Mouse (Mus musculus) R1 (cell line): Measurements from ENCODE around the gene Snrpg.
"Not testable (repeated sequence)": the region's sequence is repeated elsewhere in the genome, so short reads cannot be mapped to it uniquely, and the experiment has no call there.

ENCODE experiments used
- DNase-seq: peaks from one replicate; pipeline ENCODE4 v3.0.0-alpha.2; 2018; ENCODE audit warnings: low read depth, low spot score

The Snrpg gene

DNA sequence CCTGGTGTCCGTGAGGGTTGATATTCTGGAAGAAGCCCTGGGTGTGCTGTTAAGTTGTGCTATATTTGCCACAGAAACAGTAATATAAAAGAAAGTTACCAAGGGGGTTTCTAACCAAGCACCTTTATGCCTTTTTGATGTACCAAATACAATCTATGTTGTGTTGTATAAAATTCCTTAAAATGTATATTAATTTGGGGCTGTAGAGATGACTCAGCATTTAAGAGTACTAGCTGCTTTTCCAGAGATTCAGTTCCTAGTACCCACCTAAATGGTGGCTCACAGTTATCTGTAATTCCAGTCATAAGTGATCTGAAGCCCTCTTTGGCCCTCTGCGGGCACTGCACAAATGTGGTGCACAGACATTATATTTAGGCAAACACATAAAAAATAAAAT lies 4.3 kb upstream of the Snrpg start:
- no peak for DNase-seq

DNA sequence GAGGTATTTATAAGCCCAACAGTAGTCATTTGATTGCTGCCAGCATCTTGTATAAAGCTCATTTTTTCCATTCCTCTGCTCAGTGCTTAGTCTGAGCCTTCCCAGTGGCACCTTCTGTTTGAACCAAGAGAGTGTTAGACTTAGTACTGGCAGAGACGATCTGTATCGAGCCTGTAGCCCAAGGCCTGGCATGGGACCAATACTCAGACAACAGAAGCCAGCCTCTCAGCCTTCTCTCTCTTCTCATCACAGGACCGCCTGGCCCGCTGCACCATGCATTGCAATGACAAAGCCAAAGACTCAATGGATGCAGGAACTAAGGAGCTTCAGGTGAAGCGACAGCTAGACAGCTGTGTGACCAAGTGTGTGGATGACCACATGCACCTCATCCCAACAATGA lies 2.6 kb upstream of the Snrpg start:
- no peak for DNase-seq

DNA sequence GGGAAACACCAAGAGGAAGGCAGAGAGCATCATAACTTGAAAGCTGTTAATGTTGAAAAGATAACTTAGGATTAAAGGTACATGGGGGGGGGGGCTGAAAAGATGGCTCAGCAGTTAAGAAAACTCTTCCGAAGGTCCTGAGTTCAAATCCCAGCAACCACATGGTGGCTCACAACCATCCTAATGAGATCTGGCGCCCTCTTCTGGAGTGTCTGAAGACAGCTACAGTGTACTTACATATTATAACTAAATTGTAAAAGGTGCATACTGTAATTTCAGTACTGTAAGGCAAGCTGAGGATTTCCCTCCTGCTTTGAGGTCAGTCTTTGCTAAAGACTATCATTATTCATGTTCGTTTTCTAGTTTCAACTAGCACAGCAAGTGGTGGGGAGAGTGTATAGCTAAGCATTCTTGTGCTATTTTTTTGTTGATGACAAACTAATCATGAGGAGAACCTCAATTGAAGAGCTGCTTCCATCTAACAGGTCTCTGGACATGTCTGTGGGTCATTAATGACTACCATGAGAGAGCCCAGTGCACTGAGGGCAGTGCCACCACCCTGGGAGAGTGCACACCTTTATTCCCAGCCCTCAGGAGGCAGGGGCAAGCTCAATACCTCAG lies 901 bp upstream of the Snrpg start:
- DNase-seq: peak; percentile 63

DNA sequence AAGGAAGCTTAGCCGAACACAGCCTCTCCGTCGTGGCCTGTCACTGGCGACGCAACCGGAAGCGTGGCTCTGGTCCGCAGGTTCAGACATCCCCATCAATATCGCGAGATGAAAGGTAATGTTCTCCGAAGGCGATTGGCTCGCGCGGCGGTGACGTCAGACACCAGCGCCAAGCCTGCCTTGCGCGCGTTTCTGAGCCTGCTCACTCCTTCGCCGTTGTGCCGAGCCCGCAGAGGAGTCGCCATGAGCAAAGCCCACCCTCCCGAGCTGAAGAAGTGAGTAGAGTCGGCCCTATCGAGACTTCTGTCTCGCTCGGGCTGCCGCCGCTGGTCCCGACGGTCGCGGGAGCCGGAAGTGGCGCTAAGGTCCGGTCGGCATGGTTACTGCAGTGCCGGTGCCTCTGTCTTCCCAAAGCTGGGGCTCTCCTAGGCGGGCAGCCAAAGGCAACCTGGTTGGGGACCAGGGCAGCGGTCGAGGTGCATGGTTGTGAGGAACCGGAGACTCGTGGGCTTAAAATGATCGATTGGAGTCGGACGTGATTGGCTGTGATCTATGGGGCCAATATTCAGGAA lies 322 bp downstream of the Snrpg start:
- peak; percentile 97 for DNase-seq

DNA sequence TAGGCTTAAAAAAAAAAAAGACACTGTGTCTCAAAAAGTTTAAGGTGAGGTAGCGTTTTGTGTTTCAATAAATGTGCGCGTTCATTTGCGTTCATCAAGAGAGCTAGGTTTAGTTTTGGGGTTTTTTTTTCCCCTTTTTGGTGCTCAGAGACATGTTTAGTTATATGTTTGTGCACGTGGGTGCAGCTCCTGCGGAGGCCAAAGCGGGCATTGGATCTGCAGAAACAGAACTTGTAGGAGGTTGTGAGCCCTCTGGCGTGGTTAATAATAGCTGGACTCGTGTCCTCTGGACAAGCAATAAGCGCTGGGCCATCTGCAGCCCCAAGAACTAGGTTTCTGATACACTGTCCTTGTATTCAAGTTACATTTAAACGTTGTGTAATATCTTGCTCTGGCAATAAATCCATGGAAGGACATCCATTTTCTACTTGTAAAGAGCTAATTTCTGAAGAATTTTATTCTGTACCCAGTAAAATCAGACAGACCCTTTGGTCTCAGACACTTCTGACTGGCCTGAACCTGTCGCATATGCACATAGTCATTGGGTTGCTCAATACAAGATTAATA lies 929 bp downstream of the Snrpg start:
- DNase-seq: no peak

DNA sequence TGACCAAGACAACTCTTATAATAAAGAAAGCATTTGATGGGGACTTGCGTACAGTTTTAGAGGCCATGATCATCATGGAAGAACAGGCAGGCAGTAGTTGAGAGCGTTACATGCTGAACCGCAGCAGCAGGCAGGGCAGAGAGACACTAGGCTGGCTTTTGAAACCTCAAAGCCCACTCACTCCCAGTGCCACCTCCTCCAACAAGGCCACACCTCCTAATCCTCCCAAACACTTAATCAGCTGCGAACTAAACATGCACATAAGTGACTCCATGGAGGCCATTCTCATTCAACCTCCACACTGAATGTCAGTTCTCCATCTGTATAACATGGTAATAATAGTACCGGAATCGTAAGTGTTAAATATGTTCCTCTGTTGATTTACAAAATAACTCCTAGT lies 2.5 kb downstream of the Snrpg start:
- peak; percentile 52 for DNase-seq

DNA sequence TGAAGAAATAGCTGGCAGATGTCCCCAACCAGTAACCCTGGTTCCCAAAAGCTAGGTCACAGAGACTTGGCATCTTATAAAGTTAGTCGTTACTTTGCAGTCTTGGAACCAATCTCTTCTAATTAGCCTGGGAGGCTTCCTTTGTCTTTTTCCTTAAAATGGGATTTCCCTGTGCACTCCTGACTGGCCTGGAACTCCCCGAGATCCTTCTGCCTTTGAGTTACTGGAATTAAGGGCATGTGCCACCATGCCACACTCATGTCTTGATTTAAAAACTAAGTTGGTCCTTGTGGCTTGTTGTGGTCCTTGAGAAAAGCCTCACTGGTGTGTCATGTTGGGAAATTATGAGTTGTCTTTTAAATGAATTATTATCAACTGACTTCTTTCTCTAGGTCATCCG lies 7.2 kb downstream of the Snrpg start:
- no peak for DNase-seq

DNA sequence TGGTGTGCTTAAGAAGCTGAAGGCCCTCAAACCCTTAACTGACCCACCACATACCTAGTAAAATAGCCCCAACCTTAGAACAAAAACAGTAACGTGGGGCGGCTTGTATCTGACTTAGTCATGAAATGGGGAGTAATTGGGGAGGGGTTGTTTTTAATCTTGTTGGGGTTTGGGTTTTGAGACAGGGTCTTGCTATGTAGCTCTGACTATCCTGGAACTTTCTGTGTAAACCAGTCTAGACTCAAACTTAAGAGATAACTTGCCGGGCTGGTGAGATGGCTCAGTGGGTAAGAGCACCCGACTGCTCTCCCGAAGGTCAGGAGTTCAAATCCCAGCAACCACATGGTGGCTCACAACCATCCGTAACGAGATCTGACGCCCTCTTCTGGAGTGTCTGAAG lies 9.0 kb downstream of the Snrpg start:
- DNase-seq: not testable (repeated sequence)

DNA sequence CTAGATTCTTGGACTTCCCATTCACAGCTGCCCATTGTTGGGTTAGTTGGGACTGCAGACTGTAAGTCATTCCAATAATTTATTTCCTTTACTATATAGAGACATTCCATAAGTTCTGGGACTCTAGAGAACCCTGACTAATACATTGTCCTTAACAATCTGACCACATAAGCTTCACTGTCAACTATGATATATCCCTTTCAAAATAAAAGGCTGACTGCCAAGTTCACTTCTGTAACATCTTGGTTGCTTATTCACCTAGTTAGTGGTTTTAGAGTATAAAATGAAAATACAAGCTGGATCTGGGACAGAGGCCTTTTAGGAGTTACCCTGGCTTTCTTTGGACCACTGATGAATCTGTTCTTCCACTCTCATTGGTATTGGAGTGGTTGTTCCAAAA lies 11.4 kb downstream of the Snrpg start:
- DNase-seq: no peak

DNA sequence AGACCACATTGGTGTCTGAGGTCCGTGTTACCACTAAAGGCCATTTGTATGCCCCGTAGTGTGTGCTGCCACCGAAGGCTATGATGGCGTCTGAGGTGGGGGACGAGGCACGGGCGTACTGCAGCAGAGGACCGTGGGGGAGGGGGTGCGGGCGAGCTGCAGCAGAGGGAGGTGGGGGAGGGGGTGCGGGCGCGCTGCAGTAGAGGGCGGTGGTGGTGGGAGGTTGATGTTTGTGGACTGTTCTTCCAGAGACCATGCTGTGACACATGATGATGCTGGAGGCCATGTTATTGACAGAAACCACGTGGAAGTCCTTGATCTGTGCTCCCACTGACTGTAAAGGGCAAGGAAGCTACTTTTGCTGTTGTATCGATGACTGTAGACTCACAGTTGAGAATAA lies 12.3 kb downstream of the Snrpg start:
- no peak for DNase-seq

DNA sequence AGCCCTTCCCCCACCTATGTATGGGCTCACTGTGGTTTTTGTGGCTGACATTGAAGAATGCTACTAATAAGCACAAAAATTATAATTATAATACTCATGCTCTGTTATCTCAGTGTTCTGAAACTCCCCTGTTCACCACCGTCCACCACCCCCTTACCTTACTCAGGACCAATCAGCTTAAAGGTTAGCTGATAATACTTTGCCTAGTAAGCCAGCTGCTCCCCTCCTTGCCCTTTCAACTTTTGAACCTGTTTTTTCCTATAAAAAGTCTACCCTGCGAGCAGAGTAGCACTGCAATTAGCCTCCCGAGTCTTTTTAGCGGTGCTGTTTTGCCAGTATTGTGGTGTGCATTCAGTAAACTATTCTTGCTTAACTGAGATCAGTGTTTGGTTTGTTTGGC lies 13.6 kb downstream of the Snrpg start:
- DNase-seq: no peak

DNA sequence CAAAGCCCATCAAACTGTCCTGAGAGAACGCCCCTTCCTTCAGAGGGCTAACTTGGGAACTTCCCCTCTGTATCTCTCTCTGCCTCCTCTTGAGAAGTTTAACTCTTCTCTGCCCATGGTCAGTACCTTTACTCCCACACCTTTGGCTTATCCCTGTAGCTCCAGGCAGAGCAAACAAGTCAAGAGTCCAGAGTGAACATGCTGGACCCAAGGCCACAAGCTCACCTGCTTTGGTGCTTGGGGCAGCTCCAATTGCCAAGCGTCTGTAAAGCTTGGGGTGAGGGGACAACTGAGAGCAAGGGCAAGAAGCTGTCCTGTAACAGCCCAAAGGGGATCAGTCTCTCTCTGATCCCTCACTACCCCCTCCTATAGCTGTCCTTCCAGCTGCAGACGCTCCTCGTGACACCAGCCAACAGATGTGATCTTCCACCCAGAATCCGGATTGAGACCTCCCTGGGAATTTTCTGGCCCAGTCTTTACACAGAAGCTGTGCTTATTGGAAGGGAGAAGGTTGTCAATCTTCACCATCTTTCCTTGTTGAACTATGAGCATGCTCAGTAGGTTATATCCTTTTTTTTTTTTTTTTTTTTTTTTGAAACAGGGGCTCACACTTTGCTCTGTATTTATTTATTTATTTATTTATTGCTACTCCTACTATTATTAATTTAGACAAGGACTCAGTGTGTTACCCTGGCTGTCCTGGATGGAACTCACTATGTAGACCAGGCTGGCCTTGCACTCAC lies 14.4 kb downstream of the Snrpg start:
- DNase-seq: no peak

DNA sequence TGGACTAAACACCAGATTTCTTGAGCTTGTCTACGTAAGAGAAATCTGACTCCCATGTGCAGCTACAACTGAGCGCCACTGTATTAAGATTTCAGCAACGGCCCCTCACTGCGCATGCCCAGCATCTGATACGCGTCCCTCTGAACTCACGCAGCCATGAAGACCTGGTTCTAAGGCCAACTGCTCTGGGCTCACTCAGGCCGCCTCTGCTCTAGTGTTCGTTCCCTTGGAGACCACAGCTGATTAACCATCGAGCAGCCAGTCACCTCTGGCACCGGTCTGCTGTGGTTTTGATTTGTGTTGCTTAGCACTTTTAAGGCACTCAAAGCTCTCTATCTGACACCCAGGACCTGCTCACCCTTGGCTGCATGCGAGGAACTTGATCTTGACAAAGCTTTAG lies 16.2 kb downstream of the Snrpg start:
- DNase-seq: peak; percentile 38

DNA sequence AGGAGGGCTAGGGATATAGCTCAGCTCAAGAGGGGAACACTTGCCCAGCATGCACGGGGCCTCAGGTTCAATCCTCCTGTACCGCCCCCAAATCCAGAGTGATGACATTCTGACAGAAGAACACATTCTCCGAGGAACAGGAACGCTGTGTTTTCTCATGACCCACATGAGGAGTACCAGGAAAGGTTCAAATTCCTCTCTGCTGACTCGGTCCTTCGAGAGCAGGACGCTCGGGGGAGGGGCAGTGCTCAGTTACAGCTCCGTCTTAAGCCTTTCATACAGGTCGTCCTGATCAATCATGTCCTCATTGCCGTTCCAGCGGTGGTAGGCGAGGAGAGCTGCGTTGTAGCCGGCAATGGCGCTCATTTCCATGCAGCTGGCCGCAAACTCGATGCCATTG lies 17.4 kb downstream of the Snrpg start:
- peak; percentile 28 for DNase-seq

DNA sequence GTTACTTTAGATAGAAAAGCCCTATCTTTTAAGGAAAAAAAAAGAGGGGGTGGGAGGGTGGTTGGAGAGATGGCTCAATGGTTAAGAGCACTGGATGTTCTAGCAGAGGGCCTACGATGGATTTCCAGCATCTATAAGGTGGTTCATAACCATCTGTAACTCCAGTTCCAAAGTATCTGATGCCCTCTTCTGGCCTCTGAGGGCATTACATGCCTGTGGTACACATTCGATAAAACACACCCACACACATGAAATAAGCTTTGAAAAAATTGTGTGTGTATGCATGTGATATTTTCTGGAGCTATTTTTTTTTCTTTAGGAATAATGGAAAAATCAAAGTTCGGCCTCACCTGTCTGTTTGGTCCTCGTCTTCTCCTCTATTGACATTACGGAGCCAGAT lies 20.2 kb downstream of the Snrpg start:
- DNase-seq: no peak

DNA sequence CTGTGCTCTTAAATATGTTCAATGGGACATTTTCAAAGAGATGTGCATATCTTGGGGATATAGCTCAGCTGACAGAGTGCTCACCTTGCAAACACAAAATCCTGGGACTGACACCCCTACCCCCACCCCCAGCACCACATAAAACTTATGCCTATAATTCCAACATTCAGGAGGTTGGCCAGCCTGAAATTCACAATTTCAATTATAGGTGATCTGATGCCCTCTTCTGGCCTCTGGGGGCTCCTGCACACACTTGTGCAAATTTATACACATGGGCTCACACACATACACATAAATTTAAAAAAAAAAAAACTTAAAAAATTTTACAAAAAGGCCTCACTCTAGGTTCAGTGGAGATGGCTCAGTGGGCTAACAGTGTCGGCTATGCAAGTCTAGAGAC lies 22.1 kb downstream of the Snrpg start:
- no peak for DNase-seq

DNA sequence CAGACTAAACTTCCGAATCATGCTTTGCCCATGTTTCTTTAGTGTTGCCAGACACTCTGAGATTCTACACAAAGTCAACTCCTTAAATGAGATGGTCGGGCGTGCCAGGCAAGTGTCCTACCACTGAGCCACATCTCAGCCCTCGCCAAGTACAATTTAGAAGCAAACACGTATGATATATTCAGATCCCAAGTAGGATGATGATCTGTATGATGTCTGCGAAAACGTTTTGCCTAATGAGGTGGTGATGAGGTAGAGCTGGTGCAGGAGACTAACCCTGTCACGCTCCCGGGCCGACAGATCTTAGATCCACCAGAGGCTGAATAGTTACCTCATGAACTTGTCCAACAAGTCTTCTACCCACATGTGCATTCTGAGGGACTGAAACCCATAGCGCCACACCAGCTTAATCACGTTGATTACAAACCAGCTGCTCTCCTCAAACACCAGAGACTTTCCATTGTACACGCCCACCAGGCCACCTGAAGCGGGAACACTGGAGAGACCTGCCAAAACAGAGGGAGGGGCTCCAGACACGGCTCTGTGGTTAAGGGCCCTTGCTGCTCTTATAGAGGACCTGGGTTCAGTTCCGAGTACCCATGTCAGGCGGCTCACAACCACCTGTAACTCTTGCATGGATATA lies 23.1 kb downstream of the Snrpg start:
- peak; percentile 32 for DNase-seq

DNA sequence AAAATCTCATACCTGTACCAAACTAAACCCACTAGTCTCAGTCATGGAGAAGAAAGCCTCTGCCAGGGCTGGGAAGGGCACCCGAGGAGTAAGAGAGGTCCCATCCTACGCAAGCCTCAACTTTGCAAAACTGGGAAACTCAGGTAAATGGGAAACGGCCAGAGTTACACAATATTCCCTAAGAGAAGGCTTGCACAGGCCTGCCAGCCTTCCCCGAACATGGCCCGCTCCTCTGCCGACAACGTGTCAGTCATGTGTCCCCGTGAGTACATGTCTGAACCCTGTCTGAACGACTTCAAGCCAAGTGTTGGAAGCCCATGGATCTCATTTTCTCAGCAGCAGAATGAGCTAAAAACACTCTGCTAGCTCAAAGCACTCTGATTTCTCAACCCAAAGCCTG lies 23.9 kb downstream of the Snrpg start:
- no peak for DNase-seq

DNA sequence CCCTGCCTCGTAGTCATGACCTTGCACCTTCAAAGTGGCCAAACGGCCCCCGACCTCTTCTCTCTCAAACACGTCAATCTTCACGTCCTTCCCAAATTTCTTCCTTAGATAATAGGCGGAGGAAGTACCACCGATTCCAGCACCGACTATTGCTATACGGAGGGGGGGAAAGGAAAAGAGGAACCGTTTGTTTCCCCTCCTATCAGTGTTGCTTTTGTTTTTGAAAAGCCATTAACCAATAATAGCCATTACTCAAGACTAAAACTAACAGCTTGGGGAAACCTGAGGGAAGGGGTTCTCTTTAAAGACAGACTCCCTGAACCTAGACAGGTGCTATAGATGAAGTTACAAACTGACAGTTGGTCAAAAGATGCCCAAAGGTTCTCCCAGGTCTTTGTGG lies 24.9 kb downstream of the Snrpg start:
- no peak for DNase-seq

DNA sequence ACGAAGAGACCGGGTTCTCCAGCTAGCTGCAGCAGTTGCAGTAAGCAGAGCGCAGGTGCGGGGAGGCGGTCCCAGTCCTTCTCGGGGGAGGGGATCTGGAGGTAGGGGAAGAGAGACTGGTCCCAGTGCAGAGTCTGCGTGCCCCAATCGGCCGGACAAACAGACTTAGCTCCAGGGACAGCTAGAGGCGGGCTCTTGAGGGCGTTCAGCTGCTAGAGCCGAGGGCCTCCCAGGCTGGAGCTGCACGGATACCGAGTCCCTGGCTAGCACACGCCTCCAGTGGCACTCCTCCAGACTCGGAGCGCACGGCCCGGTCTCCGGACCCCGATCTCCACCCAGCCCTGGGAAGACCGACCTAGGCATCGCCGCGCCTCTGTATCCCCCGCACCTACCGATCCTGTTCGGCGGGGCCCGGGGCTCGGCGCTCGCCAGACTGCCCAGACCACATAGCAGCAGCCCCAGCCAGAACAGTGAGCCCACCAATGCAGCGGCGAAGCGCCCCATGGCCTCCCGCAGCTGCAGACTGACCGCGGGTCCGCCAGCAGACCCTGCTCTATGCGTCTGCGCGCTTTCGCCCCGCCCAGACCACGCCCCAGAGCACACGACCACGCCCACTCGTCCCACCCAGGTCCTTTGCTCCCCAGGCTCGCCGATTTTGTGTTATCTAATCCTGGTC lies 25.6 kb downstream of the Snrpg start, which contains the start of gene Pcyox1:
Pcyox1 (minus strand) TSS at position 574 of the 676 bp plus-strand sequence.
- peak; percentile 92 for DNase-seq

DNA sequence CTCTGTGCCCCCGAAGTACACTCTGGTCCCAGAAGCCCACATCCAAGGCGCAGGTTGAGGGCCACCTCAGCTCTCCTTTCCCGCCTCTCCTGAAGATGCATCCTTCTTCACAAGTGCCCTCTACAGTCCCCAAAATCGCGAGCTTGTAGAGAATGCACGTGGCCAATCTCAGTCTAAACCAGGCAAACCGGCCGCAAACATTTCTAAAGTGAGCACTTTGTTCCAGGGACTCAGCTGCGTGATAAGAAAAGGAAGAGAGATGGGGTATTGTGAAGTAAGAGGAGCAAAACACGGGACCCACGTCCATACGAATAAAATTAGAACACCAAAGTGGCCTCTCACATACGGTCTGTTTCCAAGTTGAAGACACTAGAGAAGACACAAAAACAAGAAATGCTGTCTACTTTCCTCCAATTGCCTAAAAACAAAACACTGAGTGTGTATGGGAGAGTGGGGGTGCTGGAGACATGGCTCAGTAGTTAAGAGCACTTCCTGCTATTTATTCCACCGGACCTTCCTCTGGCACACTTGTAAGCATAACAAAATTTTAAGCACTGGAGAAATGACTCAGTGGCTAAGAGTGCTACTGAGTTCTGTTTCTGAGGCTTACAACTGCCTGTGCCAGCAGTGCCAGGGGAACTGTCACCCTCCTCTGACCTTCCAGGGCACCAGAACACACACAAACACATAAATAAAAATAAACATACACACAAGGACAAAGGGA lies 26.3 kb downstream of the Snrpg start:
- no peak for DNase-seq
